Mouse (Mus musculus): Measurements from ENCODE around the gene Gm4631.
"Not testable (repeated sequence)": the region's sequence is repeated elsewhere in the genome, so short reads cannot be mapped to it uniquely, and the experiment has no call there.

The Gm4631 gene

GRCm38 (mm10) chr2:175338097-175338496 is at the start of gene Gm4631:
Gm4631 (minus strand) TSS chr2:175338197.
- DNase-seq (ENCODE audit: low spot score): not testable (repeated sequence)

- not testable (repeated sequence) for DNase-seq (ENCODE audit: low spot score)
These were observed 34.1 kb upstream of the Gm4631 start, which contains the start of gene Zfp968 for GRCm38 (mm10) chr2:175372136-175372535. Zfp968 (plus strand) TSS chr2:175372436.

GRCm38 (mm10) chr2:175274825-175275224 is 63.2 kb downstream of the Gm4631 start, which contains the start of gene Gm14440:
Gm14440 (plus strand) TSS chr2:175275125.
- not testable (repeated sequence) for DNase-seq (ENCODE audit: low spot score)

All from lung, postnatal 25 days (tissue).